ENCODE assay signal across 1 mouse cellular context in the genomic region with DNA sequence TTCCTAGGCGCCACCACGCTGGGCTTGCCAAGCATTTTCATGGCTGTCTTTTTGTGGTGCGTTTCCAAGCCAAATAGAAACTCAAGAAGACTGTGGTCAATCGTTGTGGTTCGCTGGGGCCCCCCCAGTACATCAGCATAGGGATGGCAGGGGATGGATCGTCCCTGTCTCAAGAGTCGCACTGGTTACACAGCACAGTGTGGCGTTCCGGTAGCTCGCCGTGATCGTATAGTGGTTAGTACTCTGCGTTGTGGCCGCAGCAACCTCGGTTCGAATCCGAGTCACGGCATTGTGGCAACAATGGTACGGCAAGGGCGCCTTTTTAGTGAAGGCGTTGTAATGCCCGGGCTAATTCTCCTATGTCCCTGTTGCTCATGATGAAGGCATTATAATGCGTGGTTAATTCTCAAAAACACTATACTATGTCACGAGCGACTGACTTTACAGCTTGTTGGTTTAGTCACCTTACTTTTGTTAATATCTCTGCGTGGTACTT.
TF ChIP-seq lines count a peak whose summit lies in the region.

No protein-coding gene starts in this region.

TF ChIP-seq in CH12.LX, 34 proteins besides CTCF, POLR2A, EP300 and RAD21 (continued from another document):
- TF ChIP-seq MXI1 (IDR thresholded peaks at IDR 0.05; ENCODE audit: low read depth, low read length) = no peak; the same call in none of the 2 replicates
- no peak for TF ChIP-seq ZMIZ1 (IDR thresholded peaks at IDR 0.05; ENCODE audit: low read depth, low read length)
- TF ChIP-seq BHLHE40 (IDR thresholded peaks at IDR 0.05; ENCODE audit: low read depth, low read length) = peak; percentile 75
- peak; percentile 98; the same call in 1 of the 2 replicates for TF ChIP-seq TBP (conservative IDR thresholded peaks at IDR 0.05; ENCODE audit: low read depth, low read length)
- TF ChIP-seq HCFC1 (IDR thresholded peaks at IDR 0.05; ENCODE audit: low read depth, low read length) = peak; percentile 17; the same call in 1 of the 2 replicates
- no peak for TF ChIP-seq POLR2AphosphoS2 (IDR thresholded peaks at IDR 0.05; ENCODE audit: low read depth, low read length)
- no peak for TF ChIP-seq UBTF (IDR thresholded peaks at IDR 0.05; ENCODE audit: low read depth, low read length)
- TF ChIP-seq E2F4 (IDR thresholded peaks at IDR 0.05; ENCODE audit: insufficient replicate concordance, low read depth, low read length) = 0 out of 2 replicates have a peak, but pooled peaks have one; percentile 27
- TF ChIP-seq IRF4 (IDR thresholded peaks at IDR 0.05; ENCODE audit: low read depth, low read length) = no peak; the same call in 1 of the 2 replicates
- TF ChIP-seq USF1 (IDR thresholded peaks at IDR 0.05; ENCODE audit: low read depth, low read length) = no peak
- TF ChIP-seq NRF1 (IDR thresholded peaks at IDR 0.05; ENCODE audit: low read depth, low read length) = peak; percentile 74
- no peak for TF ChIP-seq MYC (IDR thresholded peaks at IDR 0.05; ENCODE audit: low read depth, low read length)
- TF ChIP-seq CHD1 (IDR thresholded peaks at IDR 0.05; ENCODE audit: low read depth, low read length) = no peak
- no peak for TF ChIP-seq ZKSCAN1 (IDR thresholded peaks at IDR 0.05; ENCODE audit: borderline replicate concordance, low read depth, low read length)
- no peak; the same call in 1 of the 2 replicates for TF ChIP-seq SIN3A (IDR thresholded peaks at IDR 0.05; ENCODE audit: low read length)
- peak; percentile 22; the same call in 1 of the 2 replicates for TF ChIP-seq KAT2A (IDR thresholded peaks at IDR 0.05; ENCODE audit: insufficient replicate concordance, low read length)
